Mouse (Mus musculus): ENCODE results near the gene Rp9.

DNA sequence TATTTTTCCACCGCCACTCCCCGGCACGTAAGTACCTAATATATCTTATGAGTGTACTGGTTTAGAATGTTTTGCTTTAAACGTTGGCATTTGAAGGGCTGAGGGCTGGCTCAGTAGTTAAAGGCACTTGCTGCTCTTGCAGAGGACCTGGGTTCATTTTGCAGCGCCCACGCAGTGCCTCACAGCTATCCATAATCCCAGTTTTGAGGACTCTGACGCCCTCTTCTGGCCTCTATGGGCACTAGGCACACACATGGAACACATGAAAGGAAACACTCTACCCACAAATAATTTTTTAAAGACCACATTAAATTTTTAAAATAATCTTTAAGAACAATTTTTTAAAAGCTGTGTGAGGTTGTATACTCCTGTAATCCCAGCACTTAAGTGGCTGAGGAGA, 60.0 kb downstream of the Rp9 start:
- TF ChIP-seq POLR2A (IDR thresholded peaks at IDR 0.05; ENCODE audit: borderline replicate concordance, extremely low read depth, low read depth, low read length) (no peak), CTCF (IDR thresholded peaks at IDR 0.05; ENCODE audit: insufficient read depth, low read length) (no peak)

Measured in lung, adult 2 months (tissue).